Mouse (Mus musculus): ENCODE measurements around the gene Sh3rf1. TPM values are rescaled to one million over a fixed set of nuclear protein-coding genes. Genes with fewer than 3 reads are reported as not detected.

The Sh3rf1 gene
- total RNA-seq, 2 experiments from 2014 or later = 8.0 to 8.8 TPM

DNA sequence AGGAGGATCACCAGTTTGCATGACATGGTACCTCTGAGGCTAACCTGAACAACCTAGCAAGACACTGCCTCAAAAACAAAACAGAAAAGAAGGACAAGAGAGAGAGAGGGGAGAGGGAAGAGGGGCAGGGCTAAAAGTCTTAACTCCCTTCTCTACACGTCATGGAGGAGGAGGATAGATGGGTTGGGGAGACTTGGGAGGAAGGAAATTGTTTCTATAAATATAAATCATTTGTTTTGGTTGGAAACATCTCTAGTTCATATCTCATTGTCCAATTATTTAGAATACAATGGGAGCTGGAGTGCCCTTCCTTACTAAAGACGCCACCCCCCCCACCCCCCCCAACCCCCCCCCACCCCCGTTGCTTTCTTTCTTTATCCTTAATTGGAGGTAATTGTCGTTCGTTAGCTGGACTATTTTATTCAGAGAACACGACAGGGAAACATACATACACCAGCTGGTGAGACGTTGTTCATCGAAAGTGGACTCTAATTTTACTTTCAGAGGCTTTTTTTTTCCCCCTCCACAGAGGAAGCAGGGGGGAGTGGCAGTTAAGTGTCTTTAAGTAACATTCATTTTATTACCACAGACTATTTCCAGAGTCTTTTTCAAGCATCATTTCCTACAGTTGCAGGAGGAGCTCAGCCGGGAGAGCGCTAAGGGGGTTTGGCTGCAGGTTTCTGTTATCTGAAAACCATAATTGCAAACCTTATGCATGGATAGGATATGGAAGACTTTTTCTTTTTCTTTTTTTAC is 92.5 kb downstream of the Sh3rf1 start:
- no peak for DNase-seq
- intact Hi-C loops (cut with DNase I) = loop anchor here (5.0 kb wide), 1 partner anchor 94 kb away; the partner anchor contains the start of gene Sh3rf1

DNA sequence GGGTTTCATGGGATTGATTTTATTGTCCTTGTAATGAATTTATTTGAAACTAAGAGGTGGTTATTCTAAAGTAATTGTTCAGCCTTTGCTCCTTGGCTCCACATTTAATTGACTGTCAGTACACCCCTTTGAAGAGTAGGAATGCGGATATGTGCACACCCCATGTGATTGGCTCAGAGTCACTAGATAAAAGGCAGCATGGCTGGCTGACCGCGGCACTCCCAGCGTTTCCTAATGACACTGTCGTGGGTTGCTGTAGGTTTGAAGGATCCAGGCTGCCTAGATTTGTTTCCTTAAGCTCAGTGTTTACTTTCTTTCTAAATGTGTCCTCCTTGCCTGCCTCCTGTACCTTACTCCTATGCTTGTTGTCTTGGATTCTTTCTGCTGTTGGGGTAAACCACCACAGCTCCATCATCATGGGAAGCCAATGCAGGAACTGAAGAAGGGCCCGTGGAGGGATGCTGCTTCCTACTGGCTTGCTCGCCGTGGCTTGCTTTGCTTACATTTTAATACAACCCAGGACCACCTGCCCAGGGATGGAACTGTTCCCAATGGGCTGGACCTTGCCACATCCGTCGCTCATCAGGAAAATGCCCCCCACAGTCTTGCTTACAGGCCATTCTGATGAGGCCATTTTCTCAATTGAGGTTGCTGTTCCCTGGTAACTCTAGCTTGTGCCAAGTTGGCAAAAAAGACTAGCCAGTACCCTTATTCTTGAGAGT is 93.3 kb downstream of the Sh3rf1 start:
- peak in 1 of 2 experiments; percentile 10 for DNase-seq
- intact Hi-C loops (cut with DNase I) = loop anchor here (5.0 kb wide), 1 partner anchor 95 kb away; the partner anchor contains the start of gene Sh3rf1

DNA sequence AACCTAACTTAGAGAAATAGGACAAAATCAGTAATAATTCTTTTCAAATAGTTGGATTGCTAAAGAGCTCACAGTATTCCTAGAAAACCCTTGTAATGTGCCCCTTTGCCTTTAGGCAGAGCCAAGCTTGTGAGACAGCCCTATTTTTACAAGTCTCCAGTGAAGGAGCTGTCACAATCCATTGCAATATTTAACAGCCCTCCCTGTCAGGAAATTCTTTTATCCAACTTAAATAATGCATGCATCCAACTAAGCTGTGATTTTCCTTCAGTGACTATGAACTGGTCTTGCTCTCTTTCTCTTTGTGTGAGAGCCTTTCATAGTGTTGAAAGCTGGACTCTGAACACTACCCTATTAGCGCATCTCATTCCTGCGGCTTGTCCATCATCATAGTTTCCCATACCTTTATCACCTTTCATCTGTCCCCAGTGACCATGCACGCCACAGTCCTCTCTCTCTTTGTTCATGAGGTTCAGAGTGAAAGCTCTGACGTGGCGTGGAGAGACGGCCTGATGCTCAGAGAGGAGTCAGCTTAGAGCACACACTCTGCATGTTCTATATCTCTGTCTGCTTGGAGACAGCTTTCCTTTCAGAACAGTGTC is 94.0 kb downstream of the Sh3rf1 start:
- intact Hi-C loops (cut with DNase I) = loop anchor here (5.0 kb wide), 1 partner anchor 95 kb away; the partner anchor contains the start of gene Sh3rf1
- DNase-seq = no peak

DNA sequence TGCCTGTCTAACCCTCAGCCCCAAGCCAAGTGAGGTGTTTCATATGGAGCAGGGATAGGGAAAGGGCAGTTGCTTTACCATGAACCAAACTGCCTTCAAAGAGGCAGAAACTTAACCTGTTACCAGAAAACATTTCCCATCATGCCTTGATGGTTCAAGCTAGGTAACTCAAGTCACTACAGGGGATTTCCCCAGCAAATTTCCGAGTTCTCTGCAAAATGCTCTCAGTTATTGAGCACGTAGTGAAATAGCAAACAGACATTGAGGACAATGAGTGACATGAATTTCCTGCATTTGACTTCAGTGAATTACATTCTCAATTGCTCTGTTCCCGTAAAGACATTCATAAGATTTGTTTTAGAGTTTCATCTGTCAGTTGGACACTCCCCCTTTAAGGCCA is 97.5 kb downstream of the Sh3rf1 start:
- intact Hi-C loops (cut with DNase I) = no loop called here
- no peak for DNase-seq

GRCm38 (mm10) chr8:61321780-61322179 is 98.1 kb downstream of the Sh3rf1 start:
- DNase-seq = no peak
- intact Hi-C loops (cut with DNase I) = no loop called here

GRCm38 (mm10) chr8:61322462-61322861 is 98.8 kb downstream of the Sh3rf1 start:
- DNase-seq = no peak
- intact Hi-C loops (cut with DNase I) = no loop called here

GRCm38 (mm10) chr8:61324363-61324914 is 100.8 kb downstream of the Sh3rf1 start:
- no peak for DNase-seq
- intact Hi-C loops (cut with DNase I) = no loop called here

GRCm38 (mm10) chr8:61325014-61325715 is 101.5 kb downstream of the Sh3rf1 start:
- no peak for DNase-seq
- intact Hi-C loops (cut with DNase I) = no loop called here

GRCm38 (mm10) chr8:61326281-61326680 is 102.6 kb downstream of the Sh3rf1 start:
- no peak for DNase-seq
- intact Hi-C loops (cut with DNase I) = no loop called here

- intact Hi-C loops (cut with DNase I) = no loop called here
Observed at GRCm38 (mm10) chr8:61327333-61327732, 103.7 kb downstream of the Sh3rf1 start.

DNA sequence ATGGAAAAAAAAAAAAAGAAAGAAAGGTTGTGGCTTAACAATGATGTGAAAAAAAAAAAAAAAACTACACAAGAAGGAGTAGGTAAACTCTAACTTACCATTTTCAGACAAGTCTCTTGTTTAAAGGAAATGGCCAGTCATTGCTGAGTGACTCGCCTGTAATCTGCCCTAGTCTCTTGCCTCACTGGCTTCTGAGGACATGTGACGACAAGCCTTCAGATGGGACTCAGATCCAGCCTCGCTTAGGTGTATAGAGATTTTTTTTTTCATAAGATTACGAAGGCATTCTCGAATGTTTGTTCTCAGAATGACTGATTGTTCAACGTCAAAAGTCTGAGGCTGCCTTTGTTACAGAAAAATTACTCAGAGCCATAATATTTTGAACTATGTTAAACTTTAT is 116.0 kb downstream of the Sh3rf1 start:
- intact Hi-C loops (cut with DNase I) = loop anchor here (10.0 kb wide), 1 partner anchor 115 kb away; the partner anchor contains the start of gene Sh3rf1
- no peak for DNase-seq

More at GRCm38 (mm10) chr8:61327333-61327732, 103.7 kb downstream of the Sh3rf1 start:
- DNase-seq = no peak

GRCm38 (mm10) chr8:61340283-61340984 is 116.8 kb downstream of the Sh3rf1 start:
- intact Hi-C loops (cut with DNase I) = loop anchor here (10.0 kb wide), 1 partner anchor 116 kb away; the partner anchor contains the start of gene Sh3rf1

DNA sequence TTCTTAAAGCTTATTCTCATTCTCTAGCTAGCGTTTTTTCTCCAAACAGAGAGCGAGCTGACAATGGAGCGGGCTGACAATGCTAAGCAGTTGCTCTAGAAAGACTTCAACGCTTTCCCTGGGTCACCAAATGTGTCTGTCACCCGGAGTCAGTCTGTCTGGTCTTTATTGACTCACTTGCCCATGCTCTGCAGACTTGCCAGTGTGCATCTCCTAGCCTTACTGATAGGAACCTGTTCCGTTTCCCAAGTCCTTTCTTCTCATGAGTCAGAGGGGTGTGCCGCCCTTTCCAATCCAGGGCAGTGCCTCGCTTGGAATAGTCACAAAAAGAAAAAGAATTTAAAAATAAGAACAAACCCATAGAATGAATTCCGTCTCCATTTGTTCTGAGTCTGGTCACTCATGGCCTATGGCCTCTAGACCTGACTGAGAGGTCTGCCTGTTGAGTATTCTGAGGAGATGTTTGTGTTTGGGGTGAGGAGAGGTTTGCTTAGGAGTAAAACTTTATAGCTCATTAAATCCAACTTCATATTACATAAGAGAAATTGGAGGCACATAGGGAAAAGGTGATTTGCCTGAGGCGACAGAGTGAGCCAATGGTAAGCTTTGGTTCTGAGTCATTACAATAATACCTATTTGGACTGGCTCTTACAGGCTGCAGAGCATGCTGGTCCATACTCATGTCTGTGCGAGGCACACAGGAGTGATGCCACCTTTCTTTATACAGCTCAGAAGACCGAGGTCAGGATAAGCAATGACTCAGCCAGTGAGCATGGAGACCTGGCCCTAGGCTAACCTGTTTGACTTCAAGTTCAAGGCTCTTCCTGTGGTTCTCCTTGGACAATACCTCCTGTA is 118.1 kb downstream of the Sh3rf1 start:
- intact Hi-C loops (cut with DNase I) = loop anchor here (10.0 kb wide), 1 partner anchor 117 kb away; the partner anchor contains the start of gene Sh3rf1

More at GRCm38 (mm10) chr8:61340283-61340984, 116.8 kb downstream of the Sh3rf1 start:
- no peak for DNase-seq

GRCm38 (mm10) chr8:61342473-61343026 is 118.9 kb downstream of the Sh3rf1 start:
- DNase-seq = no peak
- intact Hi-C loops (cut with DNase I) = loop anchor here (10.0 kb wide), 1 partner anchor 118 kb away; the partner anchor contains the start of gene Sh3rf1

More for the DNA sequence above, 118.1 kb downstream of the Sh3rf1 start:
- DNase-seq = no peak

GRCm38 (mm10) chr8:61344435-61344834 is 120.8 kb downstream of the Sh3rf1 start:
- no peak for DNase-seq
- intact Hi-C loops (cut with DNase I) = loop anchor here (10.0 kb wide), 1 partner anchor 120 kb away; the partner anchor contains the start of gene Sh3rf1

DNA sequence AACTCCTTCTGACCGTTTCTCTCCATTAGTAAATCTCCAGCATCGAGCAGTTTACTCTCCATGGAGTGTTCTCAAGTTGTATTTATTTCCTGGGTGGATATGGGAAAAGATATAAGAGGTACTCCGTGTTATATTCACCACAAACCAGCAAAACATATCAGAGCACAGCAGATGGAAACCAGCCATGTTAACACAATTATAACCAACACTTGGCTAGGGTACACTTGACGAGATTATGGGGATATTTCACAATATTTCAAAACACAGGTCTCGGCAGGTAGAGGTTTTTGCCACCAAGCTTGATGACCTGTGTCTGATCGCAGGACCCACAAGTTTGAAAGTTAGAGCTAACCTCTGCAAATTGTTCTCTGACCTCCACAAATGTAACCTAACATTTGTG is 123.3 kb downstream of the Sh3rf1 start:
- no peak for DNase-seq

GRCm38 (mm10) chr8:61347526-61347925 is 123.9 kb downstream of the Sh3rf1 start:
- intact Hi-C loops (cut with DNase I) = loop anchor here (10.0 kb wide), 1 partner anchor 123 kb away; the partner anchor contains the start of gene Sh3rf1
- no peak for DNase-seq

More for the DNA sequence above, 123.3 kb downstream of the Sh3rf1 start:
- intact Hi-C loops (cut with DNase I) = loop anchor here (10.0 kb wide), 1 partner anchor 122 kb away; the partner anchor contains the start of gene Sh3rf1

All from heart, postnatal 14 days (tissue).